Mouse (Mus musculus) heart, embryonic 16.5 days (tissue): ENCODE measurements around the gene Gm10058. TPM values are rescaled to one million over a fixed set of nuclear protein-coding genes. Genes with fewer than 3 reads are reported as not detected.
"Not testable (repeated sequence)": the region's sequence is repeated elsewhere in the genome, so short reads cannot be mapped to it uniquely, and the experiment has no call there.

ENCODE experiments used
- ATAC-seq: fragments of 200-750 bp; cut with Nextera tagmentation; replicated peaks from 2 replicates; pipeline ENCODE4 v1.8.0; 2017; ENCODE audit warnings: moderate number of reproducible peaks; ENCODE audit not compliant: insufficient read depth, low FRiP score; ENCODE audit errors: extremely low read depth
- H3K27ac ChIP-seq: fragments of 300-500 bp; sonication (generic); 2 replicates; pipeline ENCODE4 v1.5.1; 2014; ENCODE audit warnings: mild to moderate bottlenecking, low read length, control low read depth, moderate library complexity
- H3K27me3 ChIP-seq: fragments of 300-500 bp; sonication (generic); 2 replicates; pipeline ENCODE4 v1.6.1; 2014; ENCODE audit warnings: low read length, mixed read lengths; ENCODE audit not compliant: control insufficient read depth, insufficient read depth
- H3K36me3 ChIP-seq: fragments of 300-500 bp; sonication (generic); 2 replicates; pipeline ENCODE4 v1.6.1; 2014; ENCODE audit not compliant: control insufficient read depth, insufficient read depth
- H3K4me1 ChIP-seq: fragments of 300-500 bp; sonication (generic); 2 replicates; pipeline ENCODE4 v1.6.1; 2014; ENCODE audit warnings: low read length, mixed read lengths; ENCODE audit not compliant: control insufficient read depth, insufficient read depth
- H3K4me2 ChIP-seq: fragments of 300-500 bp; sonication (generic); 2 replicates; pipeline ENCODE4 v1.6.1; 2014; ENCODE audit warnings: low read depth, mild to moderate bottlenecking, control low read depth, low read length
- H3K4me3 ChIP-seq: fragments of 300-500 bp; sonication (generic); 2 replicates; pipeline ENCODE4 v1.5.1; 2014; ENCODE audit warnings: mild to moderate bottlenecking, control low read depth, low read length
- H3K9ac ChIP-seq: fragments of 300-500 bp; sonication (generic); 2 replicates; pipeline ENCODE4 v1.6.1; 2014; ENCODE audit warnings: low read length, control low read depth
- H3K9me3 ChIP-seq: fragments of 300-500 bp; sonication (generic); replicated peaks from 2 replicates; pipeline ENCODE4 v1.6.1; 2016; ENCODE audit warnings: low read length; ENCODE audit not compliant: control insufficient read depth
- WGBS: fragments of 180-500 bp; shearing (Covaris S2); extraction: QIAGEN DNeasy Blood & Tissue Kit; methylation state at CpG from one replicate; pipeline ENCODE4 v1.1.7; 2014; 5-methylcytosine and 5-hydroxymethylcytosine counted together
- polyA plus RNA-seq: library from polyadenylated mRNA; unstranded; fragments of >200 nt; fragmentation: Nextera tagmentation; extraction: Ambion mirVana; gene quantifications from 2 replicates; pipeline ENCODE4 v1.2.1, GENCODE M21; 2015

Gm10058 gene
- polyA plus RNA-seq, result not detected in 2 replicates

DNA sequence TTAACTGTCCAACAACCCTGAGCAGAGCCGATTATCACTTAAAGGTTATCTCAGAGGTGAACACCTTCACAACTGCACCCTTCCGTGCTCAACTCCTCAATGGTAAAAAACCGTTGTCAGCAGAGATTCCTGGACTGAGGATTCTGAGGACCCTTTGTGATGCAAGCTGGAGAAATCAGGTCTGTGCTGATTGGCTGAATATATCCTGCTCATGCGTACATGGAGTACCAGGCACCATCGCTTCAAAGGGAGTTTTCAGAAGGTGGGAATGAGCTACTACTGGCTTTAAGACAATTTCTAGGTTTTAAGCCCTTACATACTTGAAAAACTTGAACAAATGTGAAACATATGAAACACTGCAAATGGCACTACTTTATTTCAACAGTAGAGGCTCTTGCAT, at the start of gene Gm10058:
TSS of gene Gm10058 (minus strand) at position 101 of the 400 bp plus-strand sequence.
- not testable (repeated sequence) for H3K4me2 ChIP-seq, H3K36me3 ChIP-seq, H3K4me3 ChIP-seq, H3K9ac ChIP-seq, ATAC-seq, H3K27ac ChIP-seq, H3K4me1 ChIP-seq, H3K9me3 ChIP-seq, H3K27me3 ChIP-seq
- WGBS, result no CpG with 5 or more reads among the region's 5 CpGs
